Mouse (Mus musculus): Measurements from ENCODE around the gene Marveld1. TPM values are rescaled to one million over a fixed set of nuclear protein-coding genes. Genes with fewer than 3 reads are reported as not detected.

The Marveld1 gene
- total RNA-seq, 2 experiments from 2014 or later, result 16.9 to 23.5 TPM

DNA sequence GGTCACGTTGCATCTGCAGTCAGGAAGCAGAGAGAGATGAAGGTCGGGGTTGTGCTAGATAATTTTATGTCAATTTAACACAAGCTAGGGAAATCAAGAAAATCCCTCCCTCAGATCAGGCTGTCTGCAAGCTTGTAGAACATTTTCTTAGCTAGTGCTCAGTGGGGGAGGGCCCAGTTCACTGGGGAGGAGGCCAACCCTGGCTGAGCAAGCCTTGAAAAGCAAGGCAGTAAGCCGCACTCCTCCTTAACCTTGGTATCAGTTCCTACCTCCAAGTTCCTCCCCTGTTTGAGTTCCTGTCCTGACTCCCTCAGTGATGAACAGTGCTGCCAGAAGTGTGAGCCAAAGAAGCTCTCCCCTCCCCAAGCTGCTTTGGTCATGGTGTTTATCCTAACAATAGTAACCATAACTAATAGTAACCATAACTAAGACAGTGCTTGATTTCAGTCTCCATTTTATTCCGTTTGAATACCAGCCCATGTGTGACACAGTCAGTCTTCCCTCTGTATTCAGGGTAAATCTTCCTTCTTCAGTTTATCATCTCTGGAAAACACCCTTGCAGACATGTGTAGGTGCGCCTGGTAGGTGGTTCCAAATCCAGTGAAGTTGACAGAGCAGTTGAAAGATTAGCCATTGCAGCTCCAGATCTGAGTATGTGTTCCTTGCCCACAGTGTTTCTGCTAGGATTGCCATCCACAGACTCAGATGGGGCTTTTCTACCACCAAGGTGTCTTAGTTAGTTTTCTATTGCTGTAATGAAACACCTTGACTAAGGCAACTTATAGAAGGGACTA, 7.3 kb upstream of the Marveld1 start:
- no peak for DNase-seq

DNA sequence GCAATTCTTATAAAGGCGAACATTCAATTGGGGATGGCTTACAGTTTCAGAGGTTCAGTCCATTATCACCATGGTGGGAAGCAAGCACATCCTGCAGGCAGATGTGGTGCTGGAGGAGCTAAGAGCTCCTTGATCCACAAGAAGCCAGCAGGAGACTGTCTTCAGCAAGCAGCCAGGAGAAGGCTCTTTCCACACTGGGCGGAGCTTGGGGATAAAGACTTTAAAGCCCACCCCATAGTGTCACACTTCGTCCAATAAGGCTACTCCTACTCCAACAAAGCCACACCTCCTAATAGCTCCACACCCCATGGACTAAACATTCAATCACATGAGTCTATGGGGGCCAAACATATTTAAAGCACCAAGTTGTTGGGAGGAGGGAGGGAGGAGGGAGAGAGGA, 5.2 kb upstream of the Marveld1 start:
- no peak for DNase-seq

DNA sequence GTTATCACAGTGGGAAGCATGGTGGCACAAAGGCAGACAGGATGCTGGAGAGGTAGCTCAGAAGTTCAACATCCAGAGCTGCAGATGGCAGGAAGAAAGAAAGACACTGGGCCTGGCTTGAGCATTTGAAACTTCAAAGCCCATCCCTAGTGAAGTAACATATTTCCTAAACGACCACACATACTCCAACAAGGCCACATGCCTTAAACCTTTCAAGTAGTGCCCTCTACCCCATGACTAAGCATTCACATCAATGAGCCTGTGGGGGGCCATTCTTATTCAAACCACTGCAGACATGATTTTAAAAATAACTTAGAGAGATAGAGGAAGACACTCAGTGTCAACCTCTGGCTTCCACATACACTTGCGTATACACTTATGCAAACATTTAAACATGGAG, 4.4 kb upstream of the Marveld1 start:
- DNase-seq, result no peak

DNA sequence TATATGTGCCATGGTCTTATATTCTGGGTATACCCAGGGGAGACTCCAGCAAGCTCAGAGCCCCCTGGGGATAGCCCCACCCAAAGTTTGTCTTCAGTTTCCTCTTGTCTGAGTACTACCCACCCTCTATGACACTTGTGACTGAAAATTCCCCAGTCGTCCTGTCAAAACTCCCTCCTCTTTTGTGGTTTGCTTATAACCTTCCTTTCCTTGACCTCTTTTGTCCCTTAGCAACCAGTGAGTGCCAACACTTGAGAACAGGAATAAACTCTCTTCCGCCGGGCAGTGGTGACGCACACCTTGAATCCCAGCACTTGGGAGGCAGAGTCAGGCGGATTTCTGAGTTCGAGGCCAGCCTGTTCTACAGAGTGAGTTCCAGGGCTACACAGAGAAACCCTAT, 3.1 kb upstream of the Marveld1 start:
- DNase-seq, result no peak

DNA sequence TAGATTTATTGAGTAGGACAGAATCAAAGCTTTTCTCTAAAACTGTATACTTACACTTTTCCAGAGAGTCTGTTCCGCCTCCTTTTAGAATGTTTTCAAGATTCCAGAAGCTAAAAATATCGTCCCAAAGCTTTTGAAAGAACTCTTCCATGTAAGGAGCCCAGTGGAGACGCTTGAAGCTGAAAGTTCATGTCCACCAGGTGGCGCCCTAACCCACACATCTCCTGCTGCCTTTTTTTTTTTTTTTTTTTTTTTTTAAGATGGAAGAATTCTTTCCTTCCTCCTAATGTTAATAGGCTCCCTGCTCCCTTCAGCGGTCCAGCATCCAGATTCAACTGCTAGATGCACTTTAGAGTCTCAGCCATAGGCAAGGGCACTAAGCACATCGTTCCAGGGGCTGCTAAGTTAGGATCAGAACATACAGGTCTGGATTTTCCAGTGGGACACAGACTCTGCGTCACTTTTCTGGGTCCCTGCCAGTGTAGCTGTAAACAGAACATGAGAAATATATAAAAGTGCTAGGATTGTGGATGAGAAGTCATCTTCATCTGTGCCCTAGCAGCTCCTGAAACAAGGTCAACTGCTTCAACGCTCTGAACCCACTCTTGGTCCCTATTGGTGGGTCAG, 2.5 kb upstream of the Marveld1 start:
- peak; percentile 91 for DNase-seq

DNA sequence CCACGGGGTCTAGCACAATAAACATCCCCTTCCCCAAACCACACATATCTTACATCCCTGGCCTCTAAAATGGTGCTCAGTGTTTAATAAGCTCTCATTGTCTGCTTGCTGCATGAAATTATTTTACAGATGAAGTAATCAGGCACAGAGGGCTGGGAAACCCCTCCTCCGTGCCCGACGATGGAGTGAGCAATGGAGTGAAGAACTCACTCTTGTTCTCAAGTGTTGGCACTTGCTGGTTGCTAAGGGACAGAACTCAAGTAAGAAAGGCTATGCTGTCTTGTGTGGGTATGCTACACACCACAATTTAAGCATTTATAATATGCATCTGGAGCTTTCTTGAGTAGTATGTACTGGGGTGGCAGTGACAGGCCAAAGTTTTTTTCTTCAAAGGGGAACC, 2.0 kb upstream of the Marveld1 start:
- no peak for DNase-seq

DNA sequence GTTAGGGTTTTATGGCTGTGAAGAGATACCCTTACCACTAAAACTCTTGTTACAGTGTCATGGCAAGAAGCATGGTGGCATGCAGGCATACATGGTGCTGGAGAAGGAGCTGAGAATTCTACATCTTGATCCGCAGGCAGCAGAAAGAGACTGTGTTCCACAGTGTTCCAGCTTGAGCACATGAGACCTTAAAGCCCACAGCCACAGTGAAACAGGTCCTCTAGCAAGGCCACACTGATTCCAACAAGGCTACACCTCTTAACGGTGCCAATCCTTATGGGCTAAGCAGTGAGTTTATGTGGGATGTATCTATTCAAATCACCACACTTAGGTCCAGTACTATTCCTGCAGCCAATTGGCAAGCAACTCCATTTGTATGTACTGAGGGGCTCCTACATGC, 1.5 kb upstream of the Marveld1 start:
- DNase-seq, result no peak

DNA sequence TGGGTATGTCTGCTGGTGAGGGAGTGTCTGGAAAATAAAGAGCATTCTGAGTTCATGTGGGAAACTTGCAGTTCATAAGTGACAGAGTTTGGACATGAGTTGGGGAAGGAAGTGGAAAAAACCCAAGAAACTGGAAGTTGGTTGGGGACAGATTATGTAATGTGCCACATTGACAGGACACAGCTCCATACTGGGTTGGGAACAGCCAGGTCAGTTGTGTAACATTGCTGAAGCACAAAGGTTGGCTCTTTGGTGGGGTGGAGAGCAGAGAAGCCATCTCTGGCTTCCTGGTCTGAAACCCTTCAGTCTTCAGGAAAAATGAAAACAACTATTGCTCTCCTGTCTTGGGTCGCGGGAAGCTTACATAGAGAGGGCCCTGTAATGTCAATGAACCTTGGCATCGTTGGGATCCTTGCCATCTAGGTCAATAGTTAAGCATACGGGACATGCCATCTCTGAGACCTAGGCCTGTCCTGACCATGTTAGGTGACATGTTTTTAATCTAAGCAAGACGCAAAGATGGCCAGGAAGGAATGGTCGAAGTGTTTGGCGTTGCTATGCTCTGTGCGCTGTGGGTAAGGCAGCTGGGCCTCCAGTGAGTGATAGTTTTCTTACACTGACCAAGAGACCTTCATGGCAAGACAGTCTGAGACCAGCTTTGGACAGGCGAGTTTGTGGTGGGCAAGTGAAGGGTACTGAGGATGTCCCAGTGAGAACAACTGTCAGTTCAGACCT, 757 bp upstream of the Marveld1 start:
- DNase-seq, result no peak

DNA sequence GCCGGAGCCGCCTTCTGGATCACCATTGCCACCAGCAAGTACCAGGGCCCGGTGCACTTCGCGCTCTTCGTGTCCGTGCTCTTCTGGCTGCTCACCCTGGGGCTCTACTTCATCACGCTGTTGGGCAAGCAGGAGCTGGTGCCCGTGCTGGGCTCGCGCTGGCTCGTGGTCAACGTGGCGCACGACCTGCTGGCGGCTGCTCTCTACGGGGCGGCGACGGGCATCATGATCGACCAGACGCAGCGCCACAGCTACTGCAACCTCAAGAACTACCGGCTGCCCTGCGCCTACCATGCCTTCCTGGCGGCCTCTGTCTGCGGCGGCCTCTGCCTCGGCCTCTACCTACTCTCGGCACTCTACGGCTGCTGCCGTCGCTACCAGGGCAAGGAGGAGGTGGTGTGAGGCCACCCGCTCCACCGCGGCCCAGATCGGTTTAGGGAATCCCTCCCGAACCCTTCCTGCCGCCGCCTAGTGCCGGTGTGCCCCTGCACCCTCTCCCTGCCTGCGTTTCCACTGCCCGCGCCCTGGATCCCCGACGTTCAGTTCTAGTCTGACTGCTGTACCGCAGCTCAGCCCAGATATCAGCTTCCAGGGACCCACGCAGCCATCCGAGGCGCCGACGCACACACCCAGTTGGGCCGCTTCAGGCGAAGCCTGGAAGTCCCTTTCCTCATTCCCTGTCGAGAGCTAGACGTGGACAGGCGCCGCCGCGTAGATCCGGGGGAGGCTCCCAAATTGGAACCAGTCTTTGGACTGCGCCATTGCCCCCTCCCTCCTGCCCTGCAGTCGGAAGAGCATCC, 769 bp downstream of the Marveld1 start:
- peak; percentile 69 for DNase-seq

DNA sequence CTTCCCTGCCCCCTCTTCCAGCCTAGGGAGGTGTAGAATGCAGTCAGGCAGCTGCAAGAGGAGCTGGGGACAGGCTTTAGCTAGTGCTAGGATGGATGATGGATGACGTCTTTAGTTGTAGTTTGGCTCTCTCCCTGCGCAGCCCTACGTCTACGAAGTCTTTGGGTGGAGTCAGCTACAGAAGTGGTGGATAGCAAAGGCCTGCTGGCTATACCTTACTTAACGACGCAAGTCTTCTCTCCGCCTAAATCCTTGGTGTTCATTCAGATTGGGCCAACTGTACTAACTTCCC, 1.3 kb downstream of the Marveld1 start:
- DNase-seq, result no peak

DNA sequence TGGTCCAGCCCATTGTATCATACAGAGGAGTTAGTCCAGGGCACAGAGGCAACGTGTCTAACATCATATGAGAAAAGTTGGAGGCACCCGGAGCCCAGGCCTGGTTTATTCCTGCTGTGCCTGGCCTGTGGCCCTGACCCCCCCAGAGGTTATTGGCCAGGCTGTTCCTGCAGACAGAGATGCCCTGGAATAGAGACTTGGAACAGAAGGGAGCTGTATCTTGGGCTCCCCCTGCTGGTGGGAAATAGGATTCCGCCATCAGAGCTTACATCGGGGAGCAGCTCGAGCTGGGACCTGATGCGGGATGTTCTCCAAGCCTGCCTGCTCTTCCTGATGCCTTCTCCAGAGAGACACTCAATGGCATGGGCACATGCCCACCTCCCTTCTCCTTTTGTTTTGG, 4.8 kb downstream of the Marveld1 start:
- peak; percentile 86 for DNase-seq

DNA sequence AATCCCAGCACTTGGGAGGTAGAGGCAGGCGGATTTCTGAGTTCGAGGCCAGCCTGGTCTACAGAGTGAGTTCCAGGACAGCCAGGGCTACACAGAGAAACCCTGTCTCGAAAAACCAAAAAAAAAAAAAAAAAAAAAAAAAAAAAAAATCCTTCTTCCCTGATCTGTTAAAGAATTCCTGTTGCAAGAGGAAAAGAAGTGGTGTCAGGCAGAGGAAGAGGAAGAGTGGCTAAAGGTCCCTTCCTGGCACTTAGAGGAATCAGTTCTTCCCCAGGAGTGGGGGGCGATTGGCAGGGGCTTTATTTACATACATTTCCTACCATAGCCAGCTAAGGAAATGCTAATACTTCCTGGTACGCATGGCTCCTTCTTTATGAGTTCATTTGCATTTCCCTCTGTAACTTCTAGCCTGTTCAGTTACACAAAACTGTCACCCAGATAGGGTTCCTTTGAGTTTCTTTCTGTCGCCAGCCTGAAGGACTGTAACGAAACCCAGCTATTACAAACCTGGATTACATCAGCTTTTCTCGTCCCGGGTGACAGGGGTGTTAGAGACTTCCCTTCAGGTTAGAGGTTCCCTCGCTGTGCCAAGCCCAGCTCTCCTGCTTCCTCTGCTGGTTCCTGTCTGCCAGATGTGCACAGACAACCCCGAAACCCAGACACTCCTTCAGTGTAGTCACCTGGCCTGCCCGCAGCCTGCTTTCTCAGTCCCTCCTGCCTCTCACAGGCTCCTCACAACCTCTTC, 10.5 kb downstream of the Marveld1 start:
- DNase-seq, result no peak

DNA sequence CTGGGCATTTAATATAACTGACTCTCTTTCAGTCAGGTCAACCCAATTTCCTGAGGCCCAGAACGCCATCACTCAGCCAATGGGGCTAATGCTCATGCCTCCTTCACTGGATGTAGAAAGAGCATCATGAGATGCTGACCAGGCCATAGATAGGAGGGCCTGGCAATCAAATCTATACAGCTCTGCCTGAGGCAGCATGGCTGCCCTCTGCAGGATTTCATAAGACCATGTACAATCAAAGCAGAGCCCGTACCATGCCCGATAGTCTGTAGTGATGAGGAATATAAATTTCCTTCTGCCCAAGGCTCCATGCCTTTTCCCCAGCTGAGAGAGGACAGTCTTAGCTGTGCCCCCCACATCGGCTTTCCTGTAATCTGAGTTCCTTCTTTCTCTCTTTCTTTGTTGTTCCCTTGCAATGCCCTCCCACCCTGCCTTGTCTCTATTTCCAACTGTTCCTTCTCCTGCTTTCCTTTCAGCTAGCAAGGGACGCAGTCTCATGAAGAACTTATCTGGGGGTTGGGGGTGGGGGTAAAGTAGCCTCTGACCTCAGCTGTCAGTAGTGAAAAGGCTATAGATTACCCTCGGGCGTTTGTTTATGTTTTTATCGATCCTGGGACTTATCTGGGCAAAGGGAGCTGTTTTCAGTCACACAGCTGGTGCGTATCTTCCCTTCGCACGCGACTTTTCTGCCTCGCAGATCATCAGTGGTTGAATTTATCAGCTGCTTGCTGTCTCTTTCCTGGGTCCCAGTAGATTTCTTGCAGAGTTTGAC, 11.2 kb downstream of the Marveld1 start:
- DNase-seq, result no peak

DNA sequence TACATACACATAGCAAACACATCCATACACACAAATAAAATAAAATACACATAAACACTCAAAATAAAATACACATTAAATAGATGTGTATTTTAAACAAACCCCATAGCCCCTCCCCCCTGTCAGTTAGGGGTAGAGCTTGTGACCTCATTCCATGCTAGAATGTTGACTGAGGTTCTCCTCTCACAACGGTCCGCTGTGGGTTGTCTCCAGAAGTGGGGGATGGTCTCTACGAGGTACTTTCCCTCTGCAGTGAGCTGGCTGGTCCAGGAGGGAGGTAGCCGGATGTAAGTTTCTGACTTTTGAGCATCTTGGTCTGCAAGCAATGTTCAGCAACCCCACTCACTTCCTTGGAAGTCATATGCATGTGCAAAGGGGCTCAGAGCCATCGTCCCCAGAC, 16.6 kb downstream of the Marveld1 start, which contains the start of gene Zfyve27:
Gene Zfyve27 (plus strand): TSS at position 188 of the 400 bp plus-strand sequence.
- no peak for DNase-seq

DNA sequence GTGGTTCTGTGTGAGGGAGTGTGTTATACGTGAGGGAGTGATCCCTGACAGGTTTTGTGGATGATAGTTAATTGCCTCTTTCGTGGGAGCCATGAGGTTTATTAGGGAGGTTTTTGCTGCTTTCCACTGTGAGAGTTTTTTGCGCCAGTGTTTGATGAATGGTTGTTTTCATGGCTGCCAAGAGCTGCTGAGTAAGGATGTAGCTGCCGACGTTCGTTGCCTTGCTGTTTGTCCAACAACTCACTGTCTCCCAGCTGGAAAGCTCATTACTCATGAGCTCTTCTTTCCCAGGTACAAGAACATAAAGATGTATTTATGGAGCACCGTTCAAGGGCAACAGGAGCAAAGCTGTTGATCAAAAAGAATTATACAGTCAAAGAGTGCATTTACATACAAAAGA, 17.0 kb downstream of the Marveld1 start:
- no peak for DNase-seq

DNA sequence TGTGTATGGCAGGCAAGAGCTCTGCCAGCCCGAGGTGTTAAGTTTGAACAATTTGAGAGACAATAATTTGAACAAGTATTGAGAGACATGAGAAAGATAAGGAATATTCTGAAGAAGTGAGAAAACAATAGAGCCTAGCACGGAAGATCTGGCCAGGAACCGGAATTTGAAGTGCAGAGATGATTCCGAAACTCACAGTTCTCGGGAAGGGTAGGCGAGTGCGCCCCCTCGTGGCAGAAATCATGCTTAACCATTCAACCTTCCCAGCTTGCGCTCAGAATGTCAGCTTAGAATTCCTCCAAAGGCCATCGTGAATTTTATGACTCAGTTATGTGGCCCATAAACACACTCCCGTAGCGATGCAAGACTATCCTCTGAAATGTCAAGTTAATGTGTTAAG, 18.9 kb downstream of the Marveld1 start:
- peak; percentile 96 for DNase-seq

DNA sequence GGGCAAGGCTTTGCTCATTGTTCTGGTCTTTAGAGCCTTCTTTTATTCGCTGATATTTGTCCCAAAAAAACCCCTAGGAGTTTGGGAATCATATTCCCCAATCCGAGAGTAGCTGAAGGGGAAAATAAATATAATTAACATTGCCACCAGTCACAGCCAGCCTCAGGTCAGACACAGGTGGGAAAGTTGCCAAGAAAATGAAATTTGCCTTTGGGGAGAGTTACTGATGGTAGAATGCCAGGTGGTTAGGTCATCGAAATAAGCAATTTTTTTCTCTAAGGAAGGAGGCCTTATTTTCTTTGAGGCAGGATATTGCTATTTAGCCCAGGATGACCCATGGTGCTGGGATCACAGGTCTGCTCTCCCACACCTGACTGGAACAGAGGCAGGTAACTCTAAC, 19.6 kb downstream of the Marveld1 start:
- DNase-seq, result no peak

DNA sequence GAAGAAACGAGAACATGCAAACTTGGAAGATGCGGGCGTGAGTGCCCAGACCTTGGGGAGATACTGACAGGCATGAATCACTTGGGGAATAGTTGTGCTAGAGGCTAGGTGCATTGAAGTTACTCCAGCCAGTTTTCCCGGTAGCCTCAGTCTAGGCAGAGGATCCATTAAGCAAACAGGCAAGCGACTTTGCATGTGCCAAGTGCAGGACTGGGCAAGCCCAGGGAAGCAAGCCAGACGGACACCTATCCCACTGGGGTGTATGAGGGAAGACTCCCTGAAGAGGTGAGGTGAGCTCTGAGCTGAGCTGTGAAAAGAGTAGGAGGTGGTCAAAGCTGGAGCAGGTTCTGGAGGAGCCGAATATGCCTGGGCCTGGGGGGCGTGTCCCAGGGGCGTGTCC, 20.3 kb downstream of the Marveld1 start:
- no peak for DNase-seq

DNA sequence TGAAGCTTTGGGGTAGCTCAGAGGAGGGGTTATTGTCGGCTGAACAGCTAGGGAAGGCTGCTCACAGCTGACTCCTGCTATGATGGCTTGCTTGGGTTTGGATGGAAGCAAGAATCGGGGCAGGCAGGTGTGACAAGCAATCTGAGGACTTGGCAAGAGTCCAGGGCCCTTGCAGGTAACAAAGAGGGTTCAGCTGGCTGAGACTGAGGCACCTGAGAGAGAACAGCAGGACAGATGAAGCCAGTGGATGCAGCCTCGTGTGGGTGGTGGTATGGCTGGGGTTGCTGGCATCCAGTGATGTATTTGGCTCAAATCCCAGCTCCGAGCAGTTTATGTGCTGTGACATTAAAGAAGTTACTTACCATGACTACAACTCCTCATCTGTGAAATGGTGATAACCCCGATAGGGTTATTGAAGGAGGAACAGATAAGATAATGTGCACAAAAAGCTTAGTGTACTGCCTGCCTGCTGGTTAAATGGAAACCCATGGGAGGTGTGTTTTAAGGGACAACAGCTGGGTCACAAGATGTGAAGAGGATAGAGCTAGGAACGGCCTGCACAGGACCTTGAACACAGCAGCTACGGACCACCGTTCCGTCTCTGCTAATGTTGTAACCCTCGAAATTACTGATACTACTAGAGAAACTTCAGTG, 22.2 kb downstream of the Marveld1 start:
- DNase-seq, result no peak

Data from gastrocnemius, postnatal 10 days (tissue).